Mouse (Mus musculus) left cerebral cortex, postnatal 14 days (tissue): ENCODE measurements around the gene Slc5a4b. TPM values are rescaled to one million over a fixed set of nuclear protein-coding genes. Genes with fewer than 3 reads are reported as not detected.

Experiments
- DNase-seq, 2 experiments: peaks; one replicate each; pipeline ENCODE4 v3.0.0; 2021 to 2022; ENCODE audit warnings: low spot score in 2 of 2, mixed read lengths in 1 of 2
- intact Hi-C: fragments of 180-260 bp; cut with DNase I; formaldehyde crosslinking; loops from one replicate; pipeline ENCODE4 v1.15.1; 2025
- microRNA-seq, 2 experiments: library from miRNA; unstranded; fragments of <30 nt; microRNA quantifications; one replicate each; pipeline ENCODE4 v1.2.0; 2022
- total RNA-seq, 2 experiments: library from RNA; stranded (reverse); gene quantifications; 2 replicates each; pipeline ENCODE4 v1.2.3; 2021

The Slc5a4b gene
- total RNA-seq, 2 experiments from 2014 or later: not detected

GRCm38 (mm10) chr10:76012922-76013321 is 97.8 kb downstream of the Slc5a4b start:
- peak in 1 of 2 experiments; percentile 46 for DNase-seq
- intact Hi-C loops: no loop called here

GRCm38 (mm10) chr10:76009812-76010211 is 100.9 kb downstream of the Slc5a4b start:
- no peak for DNase-seq
- intact Hi-C loops: no loop called here

Small RNA genes lying within 50 kb of the gene (microRNA-seq; reads per million reads assigned to microRNA genes)
- gene Mir6409: 0 reads per million in 2 experiments

Other genes with a start within 250 kb of the Slc5a4b start
- 1 to 10 TPM; 1.9 to 2.6 TPM for gene Derl3, start 217.5 kb downstream of the Slc5a4b start, total RNA-seq
- 10 to 100 TPM; 77.4 to 83.2 TPM for gene Smarcb1, start 189.3 kb downstream of the Slc5a4b start, total RNA-seq
- 100 to 1,000 TPM; 260 to 285 TPM for gene Chchd10, start 177.8 kb downstream of the Slc5a4b start, total RNA-seq
- 1 to 10 TPM; 1.7 to 2.3 TPM for gene Mmp11, start 174.5 kb downstream of the Slc5a4b start, total RNA-seq
- gene Gm867, start 170.3 kb downstream of the Slc5a4b start, total RNA-seq: not detected
- not detected for gene Vpreb3, start 167.9 kb downstream of the Slc5a4b start, total RNA-seq
- not detected for gene Gm5134, start 156.4 kb downstream of the Slc5a4b start, total RNA-seq
- 10 to 100 TPM; 12.2 to 12.3 TPM for gene Zfp280b, start 78.3 kb downstream of the Slc5a4b start, total RNA-seq
- not detected for gene Slc5a4a, start 36.5 kb upstream of the Slc5a4b start, total RNA-seq
- 10 to 100 TPM; 56.6 to 60.6 TPM for gene Prmt2, start 126.9 kb upstream of the Slc5a4b start, total RNA-seq
- gene S100b, start 142.9 kb upstream of the Slc5a4b start, total RNA-seq: 10 to 100 TPM; 86.5 to 89.4 TPM
- gene Dip2a, start 234.3 kb upstream of the Slc5a4b start, total RNA-seq: 10 to 100 TPM; 55.7 to 56.4 TPM